Mouse (Mus musculus) frontal cortex, adult 2 months (tissue): ENCODE results near the gene Klk1b5. TPM values are rescaled to one million over a fixed set of nuclear protein-coding genes. Genes with fewer than 3 reads are reported as not detected.
A peak's percentile ranks its signal among the peaks of the same experiment; 100 is the strongest.
"Not testable (repeated sequence)": the region's sequence is repeated elsewhere in the genome, so short reads cannot be mapped to it uniquely, and the experiment has no call there.

Experiments
- DNase-seq, 2 experiments: peaks; one replicate each; pipeline ENCODE4 v3.0.0; 2022; ENCODE audit warnings: low spot score in 1 of 2; ENCODE audit errors: extremely low spot score in 1 of 2
- polyA plus RNA-seq: library from polyadenylated mRNA; depleted of rRNA; stranded (reverse); fragments of >200 nt; gene quantifications from 2 replicates; pipeline ENCODE4 v1.2.3, GENCODE M21; 2012; rRNA removed

The Klk1b5 gene
- polyA plus RNA-seq, 1 experiment: not detected

DNA sequence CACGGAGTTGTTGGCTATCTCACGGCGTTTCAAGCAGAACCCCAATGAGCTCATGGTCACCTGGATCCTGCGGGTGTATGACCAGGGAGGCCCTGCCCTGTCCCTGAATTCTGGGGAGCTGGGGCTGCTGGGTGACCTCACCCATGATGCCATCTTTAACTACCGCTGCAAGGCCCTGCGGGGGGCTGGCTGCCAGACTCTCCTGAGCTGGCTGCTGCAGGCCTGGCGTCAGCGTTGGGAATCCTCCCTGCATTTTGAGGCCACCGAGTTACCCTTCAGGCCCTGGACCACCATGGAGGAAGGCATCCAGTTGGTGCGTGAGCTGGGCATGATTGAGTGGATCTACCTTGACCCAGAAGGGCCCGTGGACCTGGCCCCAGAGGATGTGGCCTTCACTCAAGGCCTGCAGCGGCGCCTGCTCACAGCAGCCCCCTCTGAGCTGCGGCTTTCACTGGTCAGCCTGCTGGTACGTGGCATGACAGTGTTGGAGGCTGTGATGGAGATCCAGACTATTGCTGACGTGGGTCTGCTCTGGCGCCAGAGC, 35.1 kb downstream of the Klk1b5 start:
- DNase-seq: not testable (repeated sequence)

DNA sequence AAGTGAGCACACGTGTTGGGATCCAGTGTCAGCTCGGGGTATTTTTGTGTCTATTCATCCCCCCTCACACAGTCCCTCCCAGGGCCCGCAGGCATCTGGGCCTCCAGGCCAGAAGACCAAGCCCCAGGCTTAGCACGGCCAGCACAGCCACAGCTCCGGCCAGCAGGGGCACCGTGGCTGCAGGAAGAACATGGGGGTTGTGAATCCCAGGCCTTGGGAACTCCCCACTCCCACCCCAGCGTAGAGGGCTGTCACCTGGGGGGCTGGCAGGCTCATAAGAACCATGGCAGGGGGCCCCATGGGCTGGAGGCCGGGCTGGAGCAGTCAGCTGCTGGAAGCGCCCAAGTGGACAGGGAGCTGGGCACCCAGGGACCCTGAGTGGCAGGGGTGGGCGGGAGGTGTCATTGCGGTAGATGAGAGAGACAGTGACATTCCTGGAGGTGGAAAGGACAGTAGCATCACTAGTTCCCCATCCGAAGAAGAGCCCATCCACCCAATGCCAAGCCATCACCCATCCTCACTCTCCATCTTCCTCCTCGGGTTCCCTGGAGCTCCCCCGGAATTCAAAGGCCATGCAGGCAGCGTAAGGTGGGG, 37.4 kb downstream of the Klk1b5 start:
- no peak for DNase-seq

DNA sequence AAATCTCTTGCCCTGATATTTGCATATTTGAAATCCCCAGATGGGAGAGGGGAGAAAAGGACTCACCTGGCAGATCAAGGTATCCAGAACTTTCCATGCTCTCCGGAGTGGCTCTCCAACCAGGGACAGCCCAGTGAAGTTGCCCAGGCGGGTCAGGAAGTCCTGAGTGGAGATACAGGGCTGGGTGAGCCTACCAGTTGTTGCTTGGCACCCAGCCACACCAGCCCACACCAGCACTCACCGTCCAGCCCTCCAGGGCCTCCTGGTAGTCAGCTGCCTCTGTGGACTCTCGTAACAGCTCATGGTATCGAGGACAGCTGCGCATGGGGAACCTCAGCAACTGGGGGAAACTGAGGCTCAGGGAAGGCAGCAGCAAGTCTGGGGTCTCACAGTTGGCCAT, 39.2 kb downstream of the Klk1b5 start:
- DNase-seq: no peak

DNA sequence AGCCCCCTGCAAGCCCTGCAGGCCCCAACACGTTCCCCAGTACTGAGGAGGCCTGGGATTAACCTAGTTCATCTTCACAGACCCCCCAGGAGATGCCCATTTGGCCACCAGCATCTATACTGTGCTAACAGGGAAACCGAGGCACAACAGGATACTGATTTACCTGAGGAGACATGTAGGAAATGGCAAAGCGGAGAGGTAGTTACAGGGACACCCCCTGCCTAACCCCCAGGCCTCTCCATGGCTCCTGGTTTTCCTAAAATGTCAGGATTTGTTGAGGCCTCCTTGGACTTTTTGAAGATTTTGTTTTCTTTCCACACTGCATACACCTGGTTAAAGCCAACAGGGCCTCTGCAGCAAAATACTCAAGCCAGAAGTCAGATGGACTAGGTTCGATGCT, 41.5 kb downstream of the Klk1b5 start, which contains the start of gene Acp4:
Gene Acp4, minus strand, starts transcription at position 101 of the 400 bp plus-strand sequence.
- DNase-seq: no peak

DNA sequence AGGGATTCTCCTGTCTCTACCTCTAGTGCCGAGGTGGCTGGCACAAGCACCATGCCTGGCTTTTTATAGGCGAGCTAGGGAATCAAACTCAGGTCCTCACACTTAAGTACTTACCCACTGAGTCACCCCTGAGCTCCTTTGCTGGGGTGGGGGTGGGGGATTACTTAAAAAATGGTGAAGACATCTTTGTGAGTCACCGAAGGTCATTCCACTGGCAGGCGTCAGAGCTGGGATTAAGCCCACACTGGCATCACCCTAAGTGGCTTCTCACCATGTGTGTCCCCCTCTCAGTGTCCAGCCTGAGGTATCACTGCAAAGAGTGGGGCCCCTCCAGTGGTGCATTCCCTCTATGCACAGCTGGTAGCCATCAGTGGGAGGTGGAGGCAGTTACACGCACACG, 44.7 kb downstream of the Klk1b5 start:
- DNase-seq: no peak

DNA sequence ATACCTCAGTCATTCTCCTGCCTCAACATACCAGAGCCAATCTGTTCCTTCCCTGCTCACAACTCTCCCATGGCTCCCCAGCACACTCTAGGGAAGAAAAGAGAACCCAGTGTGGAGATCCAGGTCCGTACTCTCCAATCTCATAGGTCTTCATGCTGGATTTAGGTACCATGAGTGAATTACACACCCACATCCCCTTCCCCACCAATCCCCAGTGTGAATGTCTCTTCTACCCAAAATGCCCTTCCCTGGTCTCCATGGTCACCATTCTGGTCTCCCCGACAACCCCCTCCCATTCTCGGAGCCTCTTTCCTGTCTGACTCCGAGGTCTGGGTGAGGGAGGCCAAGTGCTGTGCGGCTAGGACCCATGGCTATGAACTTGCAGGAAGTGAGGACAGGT, 45.4 kb downstream of the Klk1b5 start, which contains the start of gene Gm15517:
Gene Gm15517, plus strand, starts transcription at position 301 of the 400 bp plus-strand sequence.
- DNase-seq: no peak

DNA sequence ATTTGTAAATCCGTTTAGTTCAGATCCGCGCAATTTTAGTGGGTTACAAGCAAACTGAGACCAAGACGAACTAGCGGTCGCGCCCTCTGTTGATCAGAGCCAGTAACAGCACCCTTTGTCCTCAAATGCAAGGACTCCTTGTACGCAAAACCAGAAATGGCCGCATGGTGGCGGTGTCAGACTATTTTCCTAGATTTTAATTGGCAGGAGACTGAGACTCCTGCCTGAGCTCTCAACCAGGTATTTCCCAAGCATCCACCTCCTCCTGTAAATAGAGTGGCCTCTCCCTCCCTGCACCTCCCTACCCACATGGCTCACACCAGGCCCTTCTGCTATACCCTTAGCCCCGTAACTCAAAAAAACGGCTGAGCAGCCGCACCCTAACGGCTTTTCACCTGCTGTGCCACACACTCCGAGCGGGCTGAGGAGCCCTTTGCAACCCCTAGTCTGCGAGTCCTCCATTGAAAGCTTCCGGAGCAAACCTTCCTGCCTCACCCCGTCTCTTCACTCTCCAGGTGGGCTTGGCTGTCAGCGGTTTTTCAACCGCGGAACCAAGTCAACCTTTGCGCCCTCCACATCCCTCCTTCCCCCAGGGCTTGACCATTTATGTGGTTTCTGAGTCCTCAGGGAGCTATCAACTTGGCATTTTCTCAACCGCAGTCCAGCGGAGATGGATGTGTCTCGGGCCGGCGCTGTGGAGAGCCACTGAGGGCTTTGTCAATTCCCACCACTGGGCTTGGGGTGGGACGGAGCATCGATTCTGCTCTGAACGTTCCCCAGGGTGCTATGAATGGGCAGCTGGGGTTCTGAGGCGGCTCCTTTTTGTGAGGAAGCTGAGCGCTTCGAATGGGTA, 47.3 kb downstream of the Klk1b5 start:
- DNase-seq: peak; percentile 90 to 100

DNA sequence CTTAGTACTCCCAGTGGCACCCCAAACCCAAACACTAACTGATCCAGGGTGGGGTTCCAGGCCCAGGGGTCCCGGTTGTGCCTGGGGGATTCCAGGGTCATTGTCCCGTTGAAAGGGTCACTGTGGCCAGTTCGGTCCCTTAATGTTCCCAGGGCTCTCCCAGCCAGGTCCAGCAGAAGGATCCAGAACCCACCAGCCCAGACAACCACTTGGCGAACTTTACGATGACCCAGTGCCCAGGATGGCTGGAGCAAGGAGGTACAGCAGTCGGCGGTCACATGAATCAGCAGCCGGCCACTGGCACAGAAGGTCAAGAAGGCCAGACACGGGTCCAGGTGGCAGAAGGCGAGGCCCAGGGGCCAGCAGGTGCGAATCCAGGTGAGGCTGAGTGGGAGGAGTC, 52.4 kb downstream of the Klk1b5 start:
- no peak for DNase-seq

DNA sequence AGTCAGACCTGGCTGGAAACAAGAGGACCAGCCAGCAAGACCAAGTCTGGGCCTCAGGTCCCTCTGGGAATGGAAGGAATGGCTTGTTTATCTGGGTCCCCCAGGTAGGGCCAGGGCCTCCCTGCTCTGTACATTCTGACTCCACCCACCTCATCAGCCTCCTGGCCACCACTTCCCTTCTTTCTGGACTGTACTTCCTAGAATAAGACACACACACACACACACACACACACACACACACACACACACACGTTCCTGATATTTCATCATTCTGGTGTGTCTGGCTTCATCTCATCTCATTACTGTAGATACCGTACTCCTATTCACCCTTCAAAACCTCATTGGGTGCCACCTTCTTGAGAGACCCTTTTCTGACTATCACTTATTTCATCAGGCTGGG, 53.7 kb downstream of the Klk1b5 start:
- DNase-seq: no peak

Other genes with a start within 250 kb of the Klk1b5 start
- not detected in 2 replicates for gene Klk1b1, start 249.2 kb upstream of the Klk1b5 start, polyA plus RNA-seq
- gene Klk1b9, start 239.9 kb upstream of the Klk1b5 start, polyA plus RNA-seq: not detected in 2 replicates
- gene Klk1b11, start 220.1 kb upstream of the Klk1b5 start, polyA plus RNA-seq: not detected in 2 replicates
- not detected in 2 replicates for gene Klk1b26, start 203.8 kb upstream of the Klk1b5 start, polyA plus RNA-seq
- 0.18 TPM in 1 of 2 replicates, not detected in the other for gene Klk1b27, start 163.7 kb upstream of the Klk1b5 start, polyA plus RNA-seq
- not detected in 2 replicates for gene Klk1b21, start 113.6 kb upstream of the Klk1b5 start, polyA plus RNA-seq
- not detected in 2 replicates for gene Klk1b22, start 103.3 kb upstream of the Klk1b5 start, polyA plus RNA-seq
- not detected in 2 replicates for gene Klk1b16, start 79.2 kb upstream of the Klk1b5 start, polyA plus RNA-seq
- gene Klk1b24, start 27.7 kb upstream of the Klk1b5 start, polyA plus RNA-seq: not detected in 2 replicates
- not detected in 2 replicates for gene Klk1b3, start 17.8 kb upstream of the Klk1b5 start, polyA plus RNA-seq
- not detected in 2 replicates for gene Klk1b4, start 8.5 kb upstream of the Klk1b5 start, polyA plus RNA-seq
- gene Klk1, start 9.4 kb downstream of the Klk1b5 start, polyA plus RNA-seq: 0.25 TPM in 1 of 2 replicates, not detected in the other
- gene Gm36864, start 20.2 kb downstream of the Klk1b5 start, polyA plus RNA-seq: not detected in 2 replicates
- gene 1700028J19Rik, start 30.8 kb downstream of the Klk1b5 start, polyA plus RNA-seq: 2.1 TPM in 2 replicates
- 114 and 118 TPM in 2 replicates for gene 2410002F23Rik, start 30.8 kb downstream of the Klk1b5 start, polyA plus RNA-seq
- gene Acp4, start 41.4 kb downstream of the Klk1b5 start, polyA plus RNA-seq: not detected in 2 replicates
- gene Gm15517, start 45.5 kb downstream of the Klk1b5 start, polyA plus RNA-seq: 0.82 and 0.99 TPM in 2 replicates
- gene Clec11a, start 91.0 kb downstream of the Klk1b5 start, polyA plus RNA-seq: 4.8 and 5.4 TPM in 2 replicates
- gene Shank1, start 94.3 kb downstream of the Klk1b5 start, polyA plus RNA-seq: 130 and 138 TPM in 2 replicates
- 56.7 and 57.0 TPM in 2 replicates for gene Syt3, start 168.2 kb downstream of the Klk1b5 start, polyA plus RNA-seq
- gene 1700008O03Rik, start 169.9 kb downstream of the Klk1b5 start, polyA plus RNA-seq: 3.7 and 3.8 TPM in 2 replicates
- 230 and 247 TPM in 2 replicates for gene Lrrc4b, start 213.1 kb downstream of the Klk1b5 start, polyA plus RNA-seq
- 12.2 and 14.4 TPM in 2 replicates for gene Aspdh, start 249.4 kb downstream of the Klk1b5 start, polyA plus RNA-seq